Mouse (Mus musculus): ENCODE measurements at regions not wholly inside any gene's neighbourhood (a gene's known extent, or its start where the extent isn't known, plus 50 kb on each side); places are given as distances from the start of the nearest gene placed in this dataset.

GRCm38 (mm10) chr5:85954526-85954925 lies 110.9 kb downstream of the Cenpc1 start:
- DNase-seq = no peak

- DNase-seq = peak; percentile 6
These were observed 128.6 kb downstream of the Cenpc1 start for GRCm38 (mm10) chr5:85936667-85937314.

GRCm38 (mm10) chr5:85918288-85918687 lies 147.1 kb downstream of the Cenpc1 start:
- DNase-seq = no peak

GRCm38 (mm10) chr5:85915000-85915399 lies 150.4 kb downstream of the Cenpc1 start:
- DNase-seq = no peak

GRCm38 (mm10) chr5:85896452-85896851 lies 168.9 kb downstream of the Cenpc1 start:
- peak; percentile 2 for DNase-seq

- no peak for DNase-seq
These were observed 169.6 kb downstream of the Cenpc1 start for GRCm38 (mm10) chr5:85895814-85896213.

- DNase-seq = no peak
These were observed 195.1 kb downstream of the Cenpc1 start for GRCm38 (mm10) chr5:85870311-85870710.

- DNase-seq = no peak
These were observed 232.8 kb downstream of the Cenpc1 start for GRCm38 (mm10) chr5:85832556-85832955.

- DNase-seq = no peak
These were observed 269.7 kb downstream of the Cenpc1 start for GRCm38 (mm10) chr5:85795531-85796197.

GRCm38 (mm10) chr5:85793148-85793547 lies 272.2 kb downstream of the Cenpc1 start:
- DNase-seq = no peak

- DNase-seq = no peak
These were observed 284.5 kb downstream of the Cenpc1 start for GRCm38 (mm10) chr5:85780730-85781454.

GRCm38 (mm10) chr5:85780017-85780416 lies 285.4 kb downstream of the Cenpc1 start:
- no peak for DNase-seq

GRCm38 (mm10) chr5:85779205-85779604 lies 286.2 kb downstream of the Cenpc1 start:
- DNase-seq = no peak

GRCm38 (mm10) chr5:85772660-85773059 lies 292.7 kb downstream of the Cenpc1 start:
- no peak for DNase-seq

- no peak for DNase-seq
These were observed 293.3 kb downstream of the Cenpc1 start for GRCm38 (mm10) chr5:85772086-85772485.

GRCm38 (mm10) chr5:85767157-85767556 lies 298.2 kb downstream of the Cenpc1 start:
- DNase-seq = no peak

- DNase-seq = no peak
These were observed 308.7 kb downstream of the Cenpc1 start for GRCm38 (mm10) chr5:85756716-85757115.

- DNase-seq = no peak
These were observed 311.2 kb downstream of the Cenpc1 start for GRCm38 (mm10) chr5:85754227-85754626.

GRCm38 (mm10) chr5:85753109-85753508 lies 312.3 kb downstream of the Cenpc1 start:
- DNase-seq = no peak

GRCm38 (mm10) chr5:85751649-85752048 lies 313.7 kb downstream of the Cenpc1 start:
- no peak for DNase-seq

- DNase-seq = no peak
These were observed 314.5 kb downstream of the Cenpc1 start for GRCm38 (mm10) chr5:85750893-85751292.

GRCm38 (mm10) chr5:85729613-85730012 lies 335.8 kb downstream of the Cenpc1 start:
- no peak for DNase-seq

GRCm38 (mm10) chr5:85707345-85707744 lies 358.0 kb downstream of the Cenpc1 start:
- DNase-seq = no peak

GRCm38 (mm10) chr5:85706598-85706997 lies 358.8 kb downstream of the Cenpc1 start:
- DNase-seq = no peak

All from cerebellum, adult 9-11 months (tissue).